Mouse (Mus musculus): ENCODE results near the gene Col19a1. TPM values are rescaled to one million over a fixed set of nuclear protein-coding genes. Genes with fewer than 3 reads are reported as not detected.

Gene Col19a1
- total RNA-seq, 1 experiment, result not detected

GRCm38 (mm10) chr1:24300700-24301099, 286.6 kb downstream of the Col19a1 start:
- no peaks in the 10 kb centered on the region for H3K9me3 ChIP-seq (ENCODE audit: control insufficient read depth, insufficient read depth, low read depth, low read length)
- no peak for TF ChIP-seq ZNF384 (IDR thresholded peaks at IDR 0.05; ENCODE audit: low read depth, low read length)
- no peak for TF ChIP-seq HCFC1 (IDR thresholded peaks at IDR 0.05; ENCODE audit: borderline replicate concordance, insufficient read depth, low read length)
- TF ChIP-seq MAFK (IDR thresholded peaks at IDR 0.05; ENCODE audit: insufficient read depth, low read depth, low read length), result no peak
- TF ChIP-seq ZC3H11A (IDR thresholded peaks at IDR 0.05; ENCODE audit: borderline replicate concordance, low read depth, low read length), result no peak
- TF ChIP-seq CHD2 (IDR thresholded peaks at IDR 0.05; ENCODE audit: low read depth, low read length), result no peak
- no peak overlapping the region for H3K9ac ChIP-seq (ENCODE audit: insufficient read depth, low read depth, low read length, poor library complexity, severe bottlenecking)
- H3K27ac ChIP-seq (ENCODE audit: insufficient read depth, low read depth, low read length, poor library complexity, severe bottlenecking), result no peak overlapping the region
- H3K4me3 ChIP-seq (ENCODE audit: insufficient read depth in 1 of 2, low read depth in 1 of 2, low read length in 2 of 2, poor library complexity in 1 of 2, severe bottlenecking in 1 of 2), result no peak overlapping the region
- DNase-seq (ENCODE audit: low read depth, low spot score), result peak; percentile 13
- in situ Hi-C loops (cut with MboI; ENCODE audit: low sequenced_read_pairs in 2 of 2, unreplicated experiment in 2 of 2), result no loop called here
- no peaks in the 10 kb centered on the region for H3K36me3 ChIP-seq (ENCODE audit: control insufficient read depth, insufficient read depth, low read length, poor library complexity, severe bottlenecking)
- H3K4me1 ChIP-seq (ENCODE audit: control insufficient read depth in 2 of 2, insufficient read depth in 2 of 2, low read length in 2 of 2, poor library complexity in 1 of 2), result no peaks in the 10 kb centered on the region

GRCm38 (mm10) chr1:24294979-24295942, 292.0 kb downstream of the Col19a1 start:
- Histone ChIP-seq H3K4me1 (ENCODE audit: control insufficient read depth in 2 of 2, insufficient read depth in 2 of 2, low read length in 2 of 2, poor library complexity in 1 of 2) (no peaks in the 10 kb centered on the region), H3K9ac (ENCODE audit: insufficient read depth, low read depth, low read length, poor library complexity, severe bottlenecking) (no peak overlapping the region), H3K27ac (ENCODE audit: insufficient read depth, low read depth, low read length, poor library complexity, severe bottlenecking) (no peak overlapping the region), H3K4me3 (ENCODE audit: insufficient read depth in 1 of 2, low read depth in 1 of 2, low read length in 2 of 2, poor library complexity in 1 of 2, severe bottlenecking in 1 of 2) (no peak overlapping the region), H3K9me3 (ENCODE audit: control insufficient read depth, insufficient read depth, low read depth, low read length) (no peaks in the 10 kb centered on the region), H3K36me3 (ENCODE audit: control insufficient read depth, insufficient read depth, low read length, poor library complexity, severe bottlenecking) (no peaks in the 10 kb centered on the region)
- no peak for DNase-seq (ENCODE audit: low read depth, low spot score)
- TF ChIP-seq ZC3H11A (IDR thresholded peaks at IDR 0.05; ENCODE audit: borderline replicate concordance, low read depth, low read length) (no peak), ZNF384 (IDR thresholded peaks at IDR 0.05; ENCODE audit: low read depth, low read length) (no peak), HCFC1 (IDR thresholded peaks at IDR 0.05; ENCODE audit: borderline replicate concordance, insufficient read depth, low read length) (no peak), MAFK (IDR thresholded peaks at IDR 0.05; ENCODE audit: insufficient read depth, low read depth, low read length) (no peak), CHD2 (IDR thresholded peaks at IDR 0.05; ENCODE audit: low read depth, low read length) (no peak)
- in situ Hi-C loops (cut with MboI; ENCODE audit: low sequenced_read_pairs in 2 of 2, unreplicated experiment in 2 of 2), result no loop called here

GRCm38 (mm10) chr1:24292515-24292914, 294.8 kb downstream of the Col19a1 start:
- Histone ChIP-seq H3K27ac (ENCODE audit: insufficient read depth, low read depth, low read length, poor library complexity, severe bottlenecking) (no peak overlapping the region), H3K36me3 (ENCODE audit: control insufficient read depth, insufficient read depth, low read length, poor library complexity, severe bottlenecking) (no peaks in the 10 kb centered on the region), H3K9me3 (ENCODE audit: control insufficient read depth, insufficient read depth, low read depth, low read length) (no peaks in the 10 kb centered on the region), H3K4me3 (ENCODE audit: insufficient read depth in 1 of 2, low read depth in 1 of 2, low read length in 2 of 2, poor library complexity in 1 of 2, severe bottlenecking in 1 of 2) (no peak overlapping the region), H3K9ac (ENCODE audit: insufficient read depth, low read depth, low read length, poor library complexity, severe bottlenecking) (no peak overlapping the region), H3K4me1 (ENCODE audit: control insufficient read depth in 2 of 2, insufficient read depth in 2 of 2, low read length in 2 of 2, poor library complexity in 1 of 2) (no peaks in the 10 kb centered on the region)
- DNase-seq (ENCODE audit: low read depth, low spot score), result no peak
- TF ChIP-seq CHD2 (IDR thresholded peaks at IDR 0.05; ENCODE audit: low read depth, low read length) (no peak), ZNF384 (IDR thresholded peaks at IDR 0.05; ENCODE audit: low read depth, low read length) (no peak), MAFK (IDR thresholded peaks at IDR 0.05; ENCODE audit: insufficient read depth, low read depth, low read length) (no peak), HCFC1 (IDR thresholded peaks at IDR 0.05; ENCODE audit: borderline replicate concordance, insufficient read depth, low read length) (no peak), ZC3H11A (IDR thresholded peaks at IDR 0.05; ENCODE audit: borderline replicate concordance, low read depth, low read length) (no peak)
- in situ Hi-C loops (cut with MboI; ENCODE audit: low sequenced_read_pairs in 2 of 2, unreplicated experiment in 2 of 2), result no loop called here

GRCm38 (mm10) chr1:24286360-24286759, 300.9 kb downstream of the Col19a1 start:
- Histone ChIP-seq H3K9me3 (ENCODE audit: control insufficient read depth, insufficient read depth, low read depth, low read length) (no peaks in the 10 kb centered on the region), H3K36me3 (ENCODE audit: control insufficient read depth, insufficient read depth, low read length, poor library complexity, severe bottlenecking) (no peaks in the 10 kb centered on the region), H3K4me1 (ENCODE audit: control insufficient read depth in 2 of 2, insufficient read depth in 2 of 2, low read length in 2 of 2, poor library complexity in 1 of 2) (no peaks in the 10 kb centered on the region), H3K9ac (ENCODE audit: insufficient read depth, low read depth, low read length, poor library complexity, severe bottlenecking) (no peak overlapping the region), H3K27ac (ENCODE audit: insufficient read depth, low read depth, low read length, poor library complexity, severe bottlenecking) (no peak overlapping the region), H3K4me3 (ENCODE audit: insufficient read depth in 1 of 2, low read depth in 1 of 2, low read length in 2 of 2, poor library complexity in 1 of 2, severe bottlenecking in 1 of 2) (no peak overlapping the region)
- DNase-seq (ENCODE audit: low read depth, low spot score), result no peak
- TF ChIP-seq MAFK (IDR thresholded peaks at IDR 0.05; ENCODE audit: insufficient read depth, low read depth, low read length), result no peak
- no peak for TF ChIP-seq ZC3H11A (IDR thresholded peaks at IDR 0.05; ENCODE audit: borderline replicate concordance, low read depth, low read length)
- no peak for TF ChIP-seq ZNF384 (IDR thresholded peaks at IDR 0.05; ENCODE audit: low read depth, low read length)
- TF ChIP-seq HCFC1 (IDR thresholded peaks at IDR 0.05; ENCODE audit: borderline replicate concordance, insufficient read depth, low read length), result no peak
- TF ChIP-seq CHD2 (IDR thresholded peaks at IDR 0.05; ENCODE audit: low read depth, low read length), result no peak
- in situ Hi-C loops (cut with MboI; ENCODE audit: low sequenced_read_pairs in 2 of 2, unreplicated experiment in 2 of 2), result no loop called here

Data from ES-E14 (cell line).